Mouse (Mus musculus) 416B (cell line): ENCODE data around the gene Trappc2.

Experiments
- DNase-seq: peaks from one replicate; pipeline ENCODE4 v3.0.0; 2011; ENCODE audit warnings: low read depth

Trappc2 gene

DNA sequence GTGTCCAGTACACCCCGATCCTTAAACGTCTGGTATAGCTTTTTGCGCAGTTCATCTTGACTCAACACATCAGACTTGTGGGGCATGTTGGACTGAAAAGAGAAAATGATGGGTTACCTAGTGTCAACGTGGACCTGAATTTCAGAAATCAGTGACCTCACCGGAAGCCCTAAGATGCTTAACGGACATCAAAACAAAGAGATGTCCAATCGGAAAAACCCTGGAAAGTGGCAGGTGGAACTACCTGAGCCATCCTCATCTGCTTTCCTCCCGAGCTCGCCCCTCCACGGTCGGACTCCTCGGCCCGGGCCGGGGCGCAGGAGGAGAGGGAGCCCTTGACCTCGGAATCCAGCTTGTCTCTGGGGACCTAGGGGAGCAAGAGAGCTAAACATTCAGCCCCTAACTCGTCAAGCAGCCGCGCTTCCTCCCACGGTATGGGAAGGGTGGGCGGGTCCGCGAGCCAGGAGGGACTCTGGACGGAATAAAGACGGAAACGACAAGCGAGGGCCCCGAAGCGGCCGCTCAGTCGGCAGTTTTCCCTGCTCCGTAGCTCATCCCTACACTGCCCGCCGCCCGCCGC is at the start of gene Trappc2:
Gene Trappc2, plus strand, starts transcription at position 539 of the 580 bp plus-strand sequence.
- peak; percentile 34 for DNase-seq

DNA sequence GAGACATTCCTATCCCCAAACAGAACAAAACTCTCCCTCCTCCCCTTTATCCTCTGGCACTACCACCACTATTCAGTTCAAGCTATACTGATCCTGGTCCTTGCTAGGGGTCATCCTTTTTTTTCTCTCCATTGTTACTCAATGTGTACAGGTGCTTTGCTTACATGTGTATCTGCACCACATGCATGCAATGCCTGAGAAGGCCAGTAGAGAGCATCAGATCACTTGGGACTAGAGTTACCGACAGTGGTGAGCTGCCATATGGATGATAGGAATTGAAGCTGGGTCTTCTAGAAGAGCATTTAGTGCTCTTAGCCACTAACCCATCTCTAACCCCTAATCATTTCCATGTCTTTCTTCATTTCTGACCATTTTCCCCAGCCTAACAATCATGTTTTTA is 46.6 kb upstream of the Trappc2 start:
- DNase-seq: peak; percentile 6

DNA sequence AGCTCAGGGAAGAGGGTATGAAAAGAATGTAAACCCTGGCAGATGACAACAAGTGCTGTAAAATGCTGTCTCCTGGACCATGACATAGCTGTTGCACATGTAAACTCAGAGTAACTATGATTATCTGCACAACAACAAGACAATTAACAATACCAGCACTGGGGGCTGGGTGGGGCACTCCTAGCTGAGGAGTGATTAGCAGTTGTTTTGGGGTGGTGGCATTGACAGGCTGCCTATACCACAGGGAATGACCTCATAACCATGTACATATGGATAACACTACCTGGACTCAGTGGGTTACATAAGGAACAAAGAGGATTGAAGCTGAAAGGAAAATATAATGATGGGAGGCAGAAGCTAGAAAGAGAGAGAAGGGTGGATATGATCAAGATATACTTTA is 32.5 kb upstream of the Trappc2 start:
- DNase-seq: no peak

DNA sequence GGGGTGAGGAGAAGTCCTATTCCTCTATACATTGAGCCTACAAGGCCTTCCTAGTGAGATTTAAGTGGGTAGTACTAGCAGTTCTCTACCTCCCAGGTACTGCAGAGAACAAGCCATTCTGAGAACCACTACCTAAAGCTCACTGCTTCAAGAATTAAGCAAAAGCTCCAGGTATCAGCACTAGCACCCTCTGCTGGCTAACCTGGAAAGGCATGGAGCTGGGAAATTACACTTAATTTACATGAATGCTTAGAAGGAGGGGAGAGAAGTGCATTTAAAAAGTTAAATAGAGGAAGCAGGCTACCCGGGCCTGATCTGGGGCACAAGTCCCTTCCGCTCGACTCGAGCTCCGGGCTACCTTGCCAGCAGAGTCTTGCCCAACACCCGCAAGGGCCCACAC is 24.2 kb upstream of the Trappc2 start:
- DNase-seq: peak; percentile 37

DNA sequence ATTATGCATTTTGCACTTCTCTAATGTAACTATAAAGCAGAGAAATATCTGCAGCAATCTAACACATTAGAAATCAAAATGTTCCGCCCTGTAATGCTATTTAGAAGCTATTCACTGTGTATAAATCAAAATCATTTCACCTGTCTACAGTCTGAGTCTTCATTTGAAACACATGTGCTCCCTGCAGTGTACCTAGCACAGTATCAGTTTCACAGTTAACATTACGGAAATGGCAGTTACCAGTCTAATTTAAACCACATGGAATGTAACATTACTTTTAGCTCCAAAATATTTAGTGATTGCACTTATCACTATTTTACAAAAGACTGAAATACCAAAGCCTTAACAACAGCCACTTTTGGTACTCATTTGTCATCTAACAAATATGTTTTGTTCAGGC is 5.6 kb upstream of the Trappc2 start:
- no peak for DNase-seq

DNA sequence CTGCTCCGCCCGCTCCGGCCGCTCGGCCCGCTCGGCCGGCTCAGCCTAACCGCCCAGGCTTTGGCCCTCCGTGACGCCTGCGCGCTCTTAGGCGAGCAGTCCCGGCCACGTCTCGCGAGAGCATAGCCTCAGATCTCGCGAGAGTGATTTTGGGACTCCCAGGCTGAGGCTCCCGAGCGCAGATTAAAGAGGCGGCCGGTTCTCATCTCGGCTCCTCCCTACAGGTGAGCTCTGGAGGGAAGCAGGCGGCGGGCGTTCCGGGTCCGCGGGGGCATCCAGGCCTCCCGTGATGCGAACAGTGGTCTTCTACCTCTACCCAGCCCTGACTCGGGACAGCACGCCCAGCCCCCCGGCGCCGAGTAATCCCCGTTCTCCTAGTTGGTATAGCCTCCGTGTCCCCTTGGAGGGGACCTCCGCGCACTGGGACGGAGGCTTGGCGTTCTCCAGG is 266 bp downstream of the Trappc2 start, which contains the start of gene Ofd1:
Gene Ofd1, minus strand, starts transcription at position 89 of the 448 bp plus-strand sequence.
- DNase-seq: peak; percentile 91

DNA sequence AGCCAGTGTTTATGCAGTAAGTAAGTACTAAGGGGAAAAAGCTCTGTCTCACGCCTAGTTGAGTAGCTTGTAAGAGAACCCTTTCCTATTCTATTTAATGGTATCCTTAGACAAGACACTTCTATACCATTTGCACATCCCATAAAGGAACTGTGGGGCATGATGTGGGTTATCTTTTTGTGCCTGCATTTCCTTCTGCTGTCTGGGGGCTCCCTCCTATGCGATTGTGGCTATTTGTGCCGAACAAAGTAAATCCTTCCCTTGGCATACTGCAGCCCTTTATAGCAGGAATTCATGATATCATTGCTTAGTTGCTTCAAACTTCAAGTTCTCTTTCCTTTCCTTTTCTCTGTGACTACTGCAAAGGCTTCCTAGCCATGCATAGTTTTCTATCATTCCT is 4.2 kb downstream of the Trappc2 start:
- no peak for DNase-seq

DNA sequence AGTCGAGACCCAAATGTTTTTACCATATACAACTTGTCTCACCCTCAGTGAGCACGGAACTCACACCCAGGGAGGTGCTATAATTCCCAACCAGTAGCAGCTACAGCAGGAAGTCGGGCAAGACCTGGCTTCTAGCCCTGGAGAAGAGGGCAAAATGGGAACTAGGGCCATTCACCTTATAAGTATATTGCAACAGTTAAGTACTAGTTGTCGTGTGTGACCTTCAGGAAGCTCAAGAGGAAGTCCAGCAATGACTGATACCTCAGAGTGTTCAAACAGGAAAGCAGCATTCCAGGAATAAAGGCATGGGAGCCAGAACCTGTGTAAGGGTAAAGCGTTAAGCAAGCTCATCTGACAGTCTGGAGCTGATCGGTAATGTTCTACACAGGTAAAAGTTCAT is 13.2 kb downstream of the Trappc2 start:
- peak; percentile 39 for DNase-seq

DNA sequence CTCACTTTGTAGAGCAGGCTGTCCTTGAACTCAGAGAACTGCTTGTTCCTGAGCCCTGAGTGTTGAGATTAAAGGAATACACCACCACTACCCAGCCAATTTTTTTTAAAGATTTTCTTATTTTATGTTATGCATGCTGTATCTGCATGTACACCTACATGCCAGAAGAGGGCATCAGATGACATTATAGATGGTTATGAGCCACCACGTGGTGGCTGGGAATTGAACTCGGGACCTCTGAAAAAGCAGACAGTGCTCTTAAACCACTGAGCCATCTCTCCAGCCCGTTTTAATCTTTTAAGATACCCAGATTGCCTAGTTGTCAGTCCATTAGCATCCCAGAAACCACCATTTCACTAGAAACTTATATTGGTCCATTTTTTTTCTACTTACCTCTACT is 14.0 kb downstream of the Trappc2 start:
- no peak for DNase-seq

DNA sequence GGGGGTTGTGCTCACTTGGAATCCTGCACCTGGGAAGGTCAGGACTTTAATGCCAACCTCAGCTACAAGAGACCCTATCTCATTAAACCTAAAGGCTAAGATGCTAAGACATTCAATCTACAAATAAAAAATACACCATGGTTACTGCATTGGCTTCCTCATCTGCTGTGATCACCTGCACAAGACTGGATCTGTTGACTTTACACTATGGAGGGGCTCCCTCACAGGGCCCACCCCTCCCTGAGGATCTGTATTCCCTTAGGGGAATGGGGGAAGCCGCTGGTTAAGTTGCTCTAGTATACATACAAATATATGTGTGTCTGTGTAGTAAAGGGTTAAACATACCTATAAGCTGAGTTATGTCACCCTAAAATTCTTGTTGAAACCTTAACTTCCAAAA is 15.2 kb downstream of the Trappc2 start:
- DNase-seq: no peak

DNA sequence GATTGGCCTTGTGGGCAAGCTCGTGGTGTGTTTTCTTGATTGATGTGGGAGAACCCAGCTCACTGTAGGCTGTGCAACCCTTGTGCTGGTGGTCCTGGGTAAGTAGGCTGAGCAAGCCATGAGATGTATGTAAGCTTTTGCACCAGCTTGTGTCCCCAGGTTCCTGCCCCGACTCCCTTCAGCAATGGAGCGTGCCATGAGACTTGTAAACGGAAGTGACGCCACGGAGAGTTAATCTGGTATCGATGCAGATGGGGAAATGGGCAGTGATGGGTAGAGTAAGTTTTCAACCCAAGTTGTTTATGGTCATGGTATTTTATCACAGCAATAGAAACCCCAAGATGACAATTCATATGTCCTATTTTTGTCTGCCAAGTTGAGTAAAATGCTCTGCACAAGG is 27.9 kb downstream of the Trappc2 start:
- DNase-seq: no peak

DNA sequence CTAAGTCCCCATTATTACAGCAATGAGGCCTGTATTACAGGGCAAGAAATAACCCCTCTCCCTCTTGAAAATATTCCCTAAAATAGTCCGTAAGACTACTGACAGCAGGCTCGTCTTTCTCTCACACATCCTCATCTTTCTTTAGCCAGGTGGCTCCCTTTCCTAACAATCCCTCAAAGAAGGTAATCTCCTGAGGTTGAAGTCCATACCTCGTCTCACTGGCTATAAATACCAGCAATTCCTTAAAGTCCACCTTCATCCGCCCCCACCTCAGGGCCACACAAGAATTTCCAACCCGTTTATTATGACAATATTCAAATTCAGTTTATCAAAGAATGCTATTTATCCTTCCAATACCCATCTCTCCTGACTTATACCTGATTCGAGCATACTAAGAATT is 32.2 kb downstream of the Trappc2 start:
- DNase-seq: no peak

DNA sequence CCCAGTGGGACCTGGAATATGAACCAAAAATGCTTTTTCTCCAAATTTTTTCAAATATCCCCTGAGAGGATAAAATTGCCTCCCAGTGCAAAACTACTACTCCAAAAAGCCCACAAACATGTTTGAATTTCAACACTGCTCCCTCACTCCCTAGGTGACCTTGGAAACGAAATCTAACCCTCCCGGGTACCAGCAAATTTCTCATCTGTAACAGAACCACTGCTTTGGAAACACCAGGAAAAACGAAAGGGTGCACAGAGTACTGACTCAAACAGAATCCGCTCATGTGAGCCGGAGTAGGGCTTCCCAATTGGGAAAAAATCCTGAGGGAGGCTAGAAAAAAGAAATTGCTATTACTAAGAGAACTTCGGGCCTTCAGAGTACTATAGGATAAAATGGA is 37.0 kb downstream of the Trappc2 start:
- no peak for DNase-seq

DNA sequence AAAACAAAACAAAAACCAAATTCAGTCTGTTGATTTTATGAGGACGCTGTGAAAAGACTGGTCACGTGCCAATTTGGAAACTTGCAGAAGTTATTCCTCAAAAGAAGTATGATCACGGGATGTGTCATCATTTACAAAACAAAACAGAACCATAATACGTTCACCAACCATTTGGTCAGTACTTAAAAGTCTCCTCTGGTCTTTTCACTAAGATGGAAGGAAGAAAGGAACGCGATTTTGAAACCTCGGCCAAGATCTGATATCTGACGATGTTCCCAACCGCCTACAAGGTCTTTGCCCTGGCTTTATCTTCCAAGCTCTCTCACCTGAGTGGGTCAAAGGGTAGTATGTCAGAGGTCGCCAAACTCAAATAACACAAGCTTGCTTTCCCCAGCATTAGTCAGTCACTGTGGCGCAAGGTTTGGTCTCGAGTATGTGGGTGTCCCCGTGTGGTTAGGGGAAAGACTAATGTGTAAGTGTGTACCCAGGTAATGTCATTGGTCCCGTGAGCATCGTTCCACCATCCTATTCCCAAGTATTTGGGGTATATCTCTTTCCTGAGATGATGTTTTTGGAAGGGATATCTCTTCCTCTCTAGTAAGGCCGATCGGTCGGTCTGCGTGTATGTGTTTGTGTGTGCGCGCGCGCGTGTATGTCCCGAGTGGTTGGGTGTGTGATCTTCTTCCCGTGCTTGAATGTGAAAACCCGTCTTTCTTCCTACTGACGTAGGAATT is 38.4 kb downstream of the Trappc2 start:
- DNase-seq: peak; percentile 52

DNA sequence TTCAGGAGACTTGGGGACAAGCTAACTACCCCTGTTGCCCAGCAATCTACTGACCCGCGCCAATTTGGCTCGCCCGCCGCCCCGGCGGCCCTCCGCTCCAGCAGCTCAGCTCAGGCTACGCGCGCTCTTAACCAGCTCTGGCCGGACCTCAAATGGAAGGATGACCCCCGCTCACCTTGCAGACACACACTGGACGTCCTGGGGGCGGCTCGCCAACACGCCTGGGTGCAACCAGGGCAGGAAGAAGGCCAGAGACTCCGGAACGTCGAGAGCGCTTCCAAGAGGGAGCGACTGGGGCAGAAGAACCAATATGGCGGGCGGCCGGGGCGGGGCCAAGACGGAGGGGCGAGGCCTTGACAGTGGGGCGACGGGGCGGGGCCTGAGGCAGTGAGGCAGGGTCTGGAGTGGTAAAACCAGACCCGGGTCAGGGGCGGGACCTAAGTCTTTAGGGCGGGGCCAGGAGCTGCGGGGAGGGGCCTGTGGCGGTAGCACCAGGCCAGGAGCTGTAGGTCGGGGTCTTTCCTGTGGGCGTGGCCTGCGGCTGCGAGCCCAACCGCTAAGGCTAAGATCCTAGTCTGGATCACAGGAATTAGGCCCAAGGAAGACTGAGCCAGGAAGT is 39.1 kb downstream of the Trappc2 start, which contains the start of gene Rab9:
Gene Rab9, minus strand, starts transcription at position 503 of the 619 bp plus-strand sequence.
- peak; percentile 93 for DNase-seq

DNA sequence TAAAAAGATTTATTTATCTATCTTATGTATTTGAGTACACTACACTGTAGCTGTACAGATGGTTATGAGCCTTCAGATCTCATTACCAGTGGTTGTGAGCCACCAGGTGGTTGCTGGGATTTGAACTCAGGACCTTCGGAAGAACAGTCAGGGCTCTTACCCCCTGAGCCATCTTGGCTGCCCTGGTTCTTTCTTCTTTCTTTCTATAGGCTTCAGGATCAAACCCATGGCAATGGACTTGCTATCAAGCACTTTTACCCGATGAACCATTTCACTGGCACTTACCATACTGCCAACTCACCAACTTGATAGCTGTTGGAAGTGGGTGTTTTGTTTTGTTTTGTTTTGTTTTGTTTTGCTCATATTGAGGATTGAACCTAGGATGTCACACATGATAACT is 54.7 kb downstream of the Trappc2 start:
- no peak for DNase-seq

DNA sequence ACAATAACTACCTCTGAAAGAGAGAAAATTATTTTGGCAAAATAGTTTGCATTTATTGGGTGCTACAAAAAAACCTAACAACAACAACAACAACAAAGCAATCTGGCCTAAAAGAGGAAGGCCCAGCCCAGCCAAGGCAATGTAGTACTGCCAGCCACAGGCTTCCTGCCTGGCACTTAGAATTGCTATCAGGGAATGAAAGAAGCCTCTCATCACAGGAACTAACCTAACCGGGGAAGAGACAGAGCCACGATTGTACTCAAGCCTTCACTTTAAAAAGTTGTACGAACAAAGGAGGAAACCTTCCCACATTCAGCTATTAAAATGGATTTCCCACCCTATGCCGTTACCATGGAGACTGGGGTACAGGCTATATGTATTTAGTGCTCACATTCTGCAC is 57.4 kb downstream of the Trappc2 start:
- peak; percentile 43 for DNase-seq

DNA sequence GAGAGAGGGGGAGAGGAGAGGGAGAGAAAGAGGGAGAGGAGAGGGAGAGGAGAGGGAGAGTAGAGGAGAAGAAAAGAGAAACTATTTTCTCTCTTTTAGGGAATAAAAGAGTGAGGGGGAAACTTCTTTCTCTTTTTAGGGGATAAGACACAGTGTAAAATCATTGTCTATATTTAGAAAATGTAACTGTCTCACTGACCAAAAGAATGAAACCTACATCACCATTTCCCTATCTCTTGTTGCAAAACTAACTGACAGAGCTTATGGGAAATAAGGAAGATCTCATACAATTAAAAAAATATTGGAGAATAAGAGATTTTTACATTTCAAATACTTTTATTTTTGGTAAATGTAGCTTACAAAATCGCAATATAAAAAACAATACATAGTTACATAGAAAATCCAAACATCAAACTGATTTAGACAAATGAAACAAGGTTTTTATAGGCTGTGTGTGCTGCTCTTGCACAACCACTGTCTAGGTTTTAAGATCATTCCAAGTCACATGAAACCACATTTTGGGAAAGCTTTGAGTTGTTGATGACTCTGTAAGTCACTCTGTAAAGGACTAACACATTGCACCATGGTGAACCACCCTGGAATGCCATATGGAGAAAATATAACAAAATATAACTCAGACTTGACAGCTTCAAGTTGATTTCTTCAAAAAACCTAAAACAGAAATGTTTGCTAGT is 59.3 kb downstream of the Trappc2 start:
- DNase-seq: peak; percentile 51
